Mouse (Mus musculus) spleen, embryonic (tissue): ENCODE measurements around the gene Ankrd39.

Experiments used
- CTCF ChIA-PET: fragments of 350-600 bp; sonication (Branson Sonifier 250); formaldehyde crosslinking; loops from one replicate; lab custom pipeline; 2022; lab: Charles Lee

Gene Ankrd39

GRCm38 (mm10) chr1:36572709-36573108, 25.5 kb upstream of the Ankrd39 start:
- CTCF ChIA-PET, result no interaction called here

GRCm38 (mm10) chr1:36572140-36572700, 25.0 kb upstream of the Ankrd39 start:
- CTCF ChIA-PET, result interaction anchor here (0.6 kb wide), 1 partner anchor 41 kb away, joined by 7 read pairs; no protein-coding TSS in a partner anchor

- CTCF ChIA-PET, result interaction anchor here (0.6 kb wide), 1 partner anchor 42 kb away, joined by 7 read pairs; no protein-coding TSS in a partner anchor
Observed at GRCm38 (mm10) chr1:36571627-36572026, 24.4 kb upstream of the Ankrd39 start.

GRCm38 (mm10) chr1:36570320-36570719, 23.1 kb upstream of the Ankrd39 start:
- CTCF ChIA-PET, result no interaction called here

- CTCF ChIA-PET, result no interaction called here
Observed at GRCm38 (mm10) chr1:36569694-36570276, 22.5 kb upstream of the Ankrd39 start.

GRCm38 (mm10) chr1:36568776-36569175, 21.5 kb upstream of the Ankrd39 start:
- CTCF ChIA-PET, result interaction anchor here (0.5 kb wide), 1 partner anchor 147 kb away, joined by 3 read pairs; no protein-coding TSS in a partner anchor

GRCm38 (mm10) chr1:36567818-36568603, 20.8 kb upstream of the Ankrd39 start:
- CTCF ChIA-PET, result no interaction called here

- CTCF ChIA-PET, result interaction anchor here (0.7 kb wide), 1 partner anchor 17 kb away, joined by 6 read pairs; no protein-coding TSS in a partner anchor
Observed at GRCm38 (mm10) chr1:36566425-36566824, 19.2 kb upstream of the Ankrd39 start.

GRCm38 (mm10) chr1:36564101-36564500, 16.9 kb upstream of the Ankrd39 start:
- CTCF ChIA-PET, result no interaction called here

GRCm38 (mm10) chr1:36563632-36564031, 16.4 kb upstream of the Ankrd39 start:
- CTCF ChIA-PET, result no interaction called here

GRCm38 (mm10) chr1:36563197-36563596, 16.0 kb upstream of the Ankrd39 start:
- CTCF ChIA-PET, result no interaction called here

- CTCF ChIA-PET, result no interaction called here
Observed at GRCm38 (mm10) chr1:36562388-36562787, 15.1 kb upstream of the Ankrd39 start.

GRCm38 (mm10) chr1:36560903-36561302, 13.7 kb upstream of the Ankrd39 start:
- CTCF ChIA-PET, result no interaction called here

GRCm38 (mm10) chr1:36559888-36560287, 12.6 kb upstream of the Ankrd39 start:
- CTCF ChIA-PET, result interaction anchor here (0.6 kb wide), 1 partner anchor 56 kb away, joined by 3 read pairs; no protein-coding TSS in a partner anchor

GRCm38 (mm10) chr1:36559256-36559655, 12.0 kb upstream of the Ankrd39 start:
- CTCF ChIA-PET, result interaction anchor here (0.6 kb wide), 1 partner anchor 57 kb away, joined by 3 read pairs; no protein-coding TSS in a partner anchor

GRCm38 (mm10) chr1:36558031-36558993, 11.1 kb upstream of the Ankrd39 start, which contains the start of gene Sema4c:
Sema4c (minus strand) TSS chr1:36558349.
- CTCF ChIA-PET, result interaction anchor here (0.5 to 1.5 kb wide), 3 partner anchors 11 to 110 kb away, joined by 4 to 8 read pairs (median 7); partner anchors contain the start of gene Ankrd39

- CTCF ChIA-PET, result interaction anchor here (0.5 to 1.5 kb wide), 2 partner anchors 10 to 13 kb away, joined by 4 to 7 read pairs; partner anchors contain the start of gene Ankrd39
Observed at GRCm38 (mm10) chr1:36557457-36558011, 10.3 kb upstream of the Ankrd39 start.

GRCm38 (mm10) chr1:36556553-36557456, 9.6 kb upstream of the Ankrd39 start:
- CTCF ChIA-PET, result interaction anchor here (0.6 to 1.5 kb wide), 2 partner anchors 9 to 1839 kb away, joined by 5 to 7 read pairs; partner anchors contain the start of gene Ankrd39

- CTCF ChIA-PET, result interaction anchor here (0.6 kb wide), 2 partner anchors 125 to 1840 kb away, joined by 4 to 5 read pairs; no protein-coding TSS in a partner anchor
Observed at GRCm38 (mm10) chr1:36555798-36556395, 8.7 kb upstream of the Ankrd39 start.
